In the genomic region with DNA sequence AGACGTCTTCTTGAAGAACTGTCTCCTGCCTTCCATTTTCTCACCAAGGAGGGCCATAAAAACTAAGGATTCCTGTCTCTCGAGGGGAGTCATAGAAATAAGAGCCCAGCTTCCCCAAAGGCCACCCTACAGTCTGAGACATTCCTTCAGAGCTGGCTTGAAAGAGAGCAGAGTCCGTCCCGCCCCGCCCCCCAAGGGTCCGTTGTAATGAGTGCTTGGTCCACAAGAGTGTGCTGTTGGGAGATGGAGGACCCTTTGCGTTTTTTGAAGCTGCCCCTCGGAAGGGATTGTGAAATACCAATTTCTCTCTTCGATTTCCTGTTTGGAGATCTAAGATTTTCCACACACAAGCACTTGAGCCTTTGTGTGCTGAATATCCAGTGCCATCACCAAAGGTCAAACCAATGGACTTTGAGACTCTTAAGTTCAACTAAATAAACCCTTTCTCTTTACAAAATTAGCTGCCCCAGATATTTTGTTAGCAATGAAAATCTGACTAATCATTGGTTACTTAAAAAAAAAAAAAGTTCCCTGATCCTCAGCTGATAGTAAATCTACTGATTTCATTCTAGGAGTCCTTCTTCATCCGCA, we compare ENCODE assay signal across 9 mouse cellular contexts. TPM values are rescaled to one million over a fixed set of nuclear protein-coding genes. Genes with fewer than 3 reads are reported as not detected.
DNase-seq lines count a peak whose midpoint lies in the region; ATAC-seq lines count a peak whose summit lies in the region.
"Had no signal": no experiment of that assay in that cellular context is flagged by ENCODE, and none has a peak within 500 bp of the region (broad histone marks: within the 10 kb centered on the region; RNA-seq: fewer than 3 reads in every experiment).

No protein-coding gene starts in this region.

- H3K9me3 ChIP-seq in heart, embryonic 12.5 days (replicated peaks): no peaks in the 10 kb centered on the region
- no peaks in the 10 kb centered on the region for H3K9me3 ChIP-seq in heart, embryonic 10.5 days

- WGBS in heart, embryonic 12.5 days: 26% methylated on average over 10 of the region's 10 CpGs
- 26% methylated on average over 10 of the region's 10 CpGs for WGBS in heart, embryonic 10.5 days

- peaks cover 4% of the 10 kb centered on the region; the same call in 1 of the 2 replicates for H3K4me1 ChIP-seq in heart, embryonic 12.5 days (replicated peaks)
- no peaks in the 10 kb centered on the region for H3K4me1 ChIP-seq in heart, embryonic 10.5 days

- no peak for DNase-seq in heart, embryonic 10.5 days (ENCODE audit: low spot score)
- DNase-seq in R1 (ENCODE audit: low read depth, low spot score): peak; percentile 18
- DNase-seq in heart, postnatal 4 days: peak; percentile 27
- peak; percentile 47 for DNase-seq in lung, postnatal 14 days
- DNase-seq in frontal cortex, postnatal 36 days (ENCODE audit: low spot score in 2 of 2): no peak
- DNase-seq in spleen, postnatal 14 days (ENCODE audit: low spot score in 2 of 2): no peak
- no peak for DNase-seq in layer of hippocampus, adult 9-10 months (ENCODE audit: low spot score)

- no peak overlapping the region for H3K27ac ChIP-seq in heart, embryonic 12.5 days (ENCODE audit: poor library complexity, severe bottlenecking)
- H3K27ac ChIP-seq in heart, embryonic 10.5 days: no peak overlapping the region

- no peak for ATAC-seq in heart, embryonic 12.5 days (ENCODE audit: insufficient number of reproducible peaks, low FRiP score)
- ATAC-seq: Patski had no signal

- H3K36me3 ChIP-seq in heart, embryonic 12.5 days: no peaks in the 10 kb centered on the region
- no peaks in the 10 kb centered on the region for H3K36me3 ChIP-seq in heart, embryonic 10.5 days

- H3K9ac ChIP-seq in heart, embryonic 12.5 days: no peak overlapping the region

- H3K4me2 ChIP-seq in heart, embryonic 12.5 days: peak overlapping the region; percentile 29; the same call in 1 of the 2 replicates

- H3K4me3 ChIP-seq in heart, embryonic 12.5 days: no peak overlapping the region
- H3K4me3 ChIP-seq in heart, embryonic 10.5 days: no peak overlapping the region; the same call in 1 of the 2 replicates

- H3K27me3 ChIP-seq in heart, embryonic 12.5 days (replicated peaks): no peaks in the 10 kb centered on the region
- H3K27me3 ChIP-seq in heart, embryonic 10.5 days (ENCODE audit: insufficient read depth, poor library complexity, severe bottlenecking): no peaks in the 10 kb centered on the region

RNA-seq across cellular contexts. Expression of a gene that starts 2.8 kb away (rescaled TPM):
- polyA plus RNA-seq in heart, embryonic 12.5 days (2016; fragmentation: Nextera tagmentation; extraction: Ambion mirVana): 0.08 and 0.15 TPM in 2 replicates
- polyA plus RNA-seq in heart, embryonic 10.5 days (2016; fragmentation: Nextera tagmentation; extraction: Ambion mirVana): 0.20 TPM in 1 of 2 replicates, not detected in the other
- total RNA-seq in heart, postnatal 4 days (2021): under 1 TPM in 1 of 2 experiments, not detected in 1; 0.11 TPM

RNA-seq across cellular contexts. Expression of a gene that starts 39.2 kb away (rescaled TPM):
- polyA plus RNA-seq in heart, embryonic 12.5 days (2016; fragmentation: Nextera tagmentation; extraction: Ambion mirVana): not detected in 2 replicates
- polyA plus RNA-seq in heart, embryonic 10.5 days (2016; fragmentation: Nextera tagmentation; extraction: Ambion mirVana): not detected in 2 replicates
- not detected for total RNA-seq in heart, postnatal 4 days (2021)
- polyA plus RNA-seq: Patski had no signal

RNA-seq across cellular contexts. Expression of a gene that starts 57.6 kb away (rescaled TPM):
- 0.21 and 0.34 TPM in 2 replicates for polyA plus RNA-seq in heart, embryonic 12.5 days (2016; fragmentation: Nextera tagmentation; extraction: Ambion mirVana)
- 0.15 and 0.57 TPM in 2 replicates for polyA plus RNA-seq in heart, embryonic 10.5 days (2016; fragmentation: Nextera tagmentation; extraction: Ambion mirVana)
- total RNA-seq in heart, postnatal 4 days (2021): 1 to 10 TPM; 1.1 to 2.9 TPM

Comparison
In these comparisons a context has a peak if more than half of its experiments do, and no peak if none do; other contexts are left out.
1. DNase-seq: peak in R1 (single experiment), heart, postnatal 4 days (single experiment) and lung, postnatal 14 days (single experiment); none in heart, embryonic 10.5 days (single experiment), frontal cortex, postnatal 36 days (0 of 2), spleen, postnatal 14 days (0 of 2) and layer of hippocampus, adult 9-10 months (single experiment).